Mouse (Mus musculus) liver, embryonic 14.5 days (tissue): ENCODE measurements at regions not wholly inside any gene's neighbourhood (a gene's known extent, or its start where the extent isn't known, plus 50 kb on each side); places are given as distances from the start of the nearest gene placed in this dataset.

Experiments used
- CTCF ChIP-seq: IDR thresholded peaks from 2 replicates; pipeline ENCODE4 v1.5.1; 2016; ENCODE audit warnings: antibody characterized with exemption, low read depth, control low read depth
- EP300 ChIP-seq: IDR thresholded peaks from 2 replicates; pipeline ENCODE4 v1.6.1; 2016; ENCODE audit warnings: antibody characterized with exemption, low read depth

GRCm38 (mm10) chr9:85408461-85408860 is 81.3 kb upstream of the Tent5a start:
- no peak for TF ChIP-seq EP300
- TF ChIP-seq CTCF: no peak
